Mouse (Mus musculus) kidney, adult 2 months (tissue): ENCODE measurements around the gene Pkp4. TPM values are rescaled to one million over a fixed set of nuclear protein-coding genes. Genes with fewer than 3 reads are reported as not detected.
A peak's percentile ranks its signal among the peaks of the same experiment; 100 is the strongest.

Source experiments
- DNase-seq: peaks from one replicate; pipeline ENCODE4 v3.0.0; 2021
- H3K27ac ChIP-seq: fragments of 200-500 bp; 2 replicates; pipeline ENCODE4 v1.5.1; 2012; ENCODE audit warnings: low read depth, low read length, control low read depth, inconsistent platforms; ENCODE audit not compliant: insufficient read depth
- H3K27me3 ChIP-seq: fragments of 200-500 bp; replicated peaks from 2 replicates; pipeline ENCODE4 v1.6.1; 2012; ENCODE audit warnings: mild to moderate bottlenecking, moderate library complexity, low read length, inconsistent platforms; ENCODE audit not compliant: control insufficient read depth, insufficient read depth
- H3K36me3 ChIP-seq: fragments of 200-500 bp; 2 replicates; pipeline ENCODE4 v1.6.1; 2012; ENCODE audit warnings: mild to moderate bottlenecking, moderate library complexity, low read length, inconsistent platforms; ENCODE audit not compliant: control insufficient read depth, insufficient read depth
- H3K4me1 ChIP-seq: fragments of 200-500 bp; 2 replicates; pipeline ENCODE4 v1.6.1; 2011; ENCODE audit warnings: low read length; ENCODE audit not compliant: control insufficient read depth, insufficient read depth
- H3K4me3 ChIP-seq: fragments of 200-500 bp; 2 replicates; pipeline ENCODE4 v1.5.1; 2011; ENCODE audit warnings: mild to moderate bottlenecking, low read depth, low read length, control low read depth; ENCODE audit not compliant: insufficient read depth
- CTCF ChIP-seq: fragments of 200-500 bp; conservative IDR thresholded peaks from 2 replicates; pipeline ENCODE4 v1.5.1; 2011; ENCODE audit warnings: low read depth, mild to moderate bottlenecking, control low read depth, low read length, moderate library complexity, mixed read lengths; ENCODE audit not compliant: insufficient read depth, insufficient read length
- POLR2A ChIP-seq: fragments of 200-500 bp; IDR thresholded peaks from one replicate; pipeline ENCODE4 v1.6.1; 2011; ENCODE audit warnings: low read depth, low read length, control low read depth
- WGBS: fragments of 180-500 bp; shearing (Covaris S2); methylation state at CpG from one replicate; pipeline ENCODE4 v1.1.7; 2018; 5-methylcytosine and 5-hydroxymethylcytosine counted together
- polyA plus RNA-seq: library from polyadenylated mRNA; depleted of rRNA; stranded (reverse); fragments of >200 nt; gene quantifications from 2 replicates; pipeline ENCODE4 v1.2.3, GENCODE M21; 2012

Gene Pkp4
- polyA plus RNA-seq, 1 experiment: 211 TPM

DNA sequence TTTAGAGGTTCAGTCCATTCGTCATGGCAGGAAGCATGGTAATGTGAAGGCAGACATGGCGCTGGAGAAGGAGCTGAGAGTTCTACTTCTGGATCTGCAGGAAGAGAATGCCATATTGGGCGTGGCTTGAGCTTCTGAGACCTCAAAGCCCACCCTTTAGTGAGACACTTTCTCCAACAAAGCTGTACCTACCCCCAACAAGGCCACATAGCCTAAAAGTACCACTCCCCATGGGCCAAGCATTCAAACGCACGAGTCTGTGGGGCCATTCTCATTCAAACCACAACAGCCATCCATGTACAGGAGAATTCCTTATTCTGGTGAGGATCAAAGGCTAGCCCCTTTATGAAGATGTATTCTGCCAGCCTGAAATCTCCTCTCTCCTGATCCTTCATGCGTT, 57.3 kb downstream of the Pkp4 start:
- TF ChIP-seq CTCF (no peak), POLR2A (no peak)
- no peak overlapping the region for H3K4me3 ChIP-seq
- no peak for DNase-seq
- 99% methylated on average over 6 of the region's 6 CpGs for WGBS
- H3K27me3 ChIP-seq: no peaks in the 10 kb centered on the region
- H3K27ac ChIP-seq: no peak overlapping the region
- H3K4me1 ChIP-seq: peaks cover 11% of the 10 kb centered on the region; the same call in 1 of the 2 replicates
- no peaks in the 10 kb centered on the region for H3K36me3 ChIP-seq

DNA sequence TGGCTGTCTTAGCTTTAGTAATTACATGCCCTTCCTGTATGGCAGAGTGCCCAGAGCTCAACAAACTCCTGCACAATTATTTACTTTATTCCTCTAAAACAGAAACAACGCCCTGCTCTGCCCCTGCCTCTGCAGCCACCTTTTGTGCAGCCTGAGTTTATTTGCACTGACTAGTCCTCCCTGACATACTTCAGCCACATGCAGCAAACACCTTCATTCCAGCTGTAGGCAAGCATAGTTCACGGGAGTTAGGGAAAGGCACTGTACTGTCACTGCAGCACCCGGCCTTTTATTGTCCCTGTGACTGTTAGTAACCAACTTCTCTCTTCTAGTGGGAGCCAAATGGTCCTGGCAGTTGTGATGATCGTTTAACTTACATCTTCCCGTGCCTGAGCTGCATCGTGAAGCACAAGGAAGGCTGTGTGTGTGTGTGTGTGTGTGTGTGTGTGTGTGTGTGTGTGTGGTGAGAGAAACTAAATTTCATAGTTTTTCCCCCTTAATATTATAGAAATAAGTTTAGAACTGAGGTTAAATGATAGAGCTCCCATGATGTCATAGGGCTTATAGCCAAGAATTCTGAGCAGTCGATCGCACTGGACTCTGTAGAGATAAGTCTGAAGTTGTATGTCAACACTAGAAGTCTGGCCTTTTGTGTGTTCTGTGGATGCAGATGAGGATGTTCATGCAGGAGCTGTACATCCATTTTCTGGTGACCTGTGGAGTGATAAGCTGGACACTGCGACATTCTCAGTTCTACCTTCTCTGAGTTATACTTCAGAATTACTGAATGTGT, 59.5 kb downstream of the Pkp4 start:
- no peaks in the 10 kb centered on the region for H3K36me3 ChIP-seq
- H3K4me3 ChIP-seq: no peak overlapping the region
- TF ChIP-seq CTCF: no peak
- no peak for TF ChIP-seq POLR2A
- peak overlapping the region; percentile 13; the same call in 1 of the 2 replicates for H3K27ac ChIP-seq
- no peaks in the 10 kb centered on the region for H3K27me3 ChIP-seq
- DNase-seq: peak; percentile 67
- 19% methylated on average over 9 of the region's 9 CpGs for WGBS
- peaks cover 8% of the 10 kb centered on the region; the same call in 1 of the 2 replicates for H3K4me1 ChIP-seq

GRCm38 (mm10) chr2:59226383-59226782, 65.7 kb downstream of the Pkp4 start:
- H3K27ac ChIP-seq: no peak overlapping the region
- H3K4me3 ChIP-seq: no peak overlapping the region
- no peak for TF ChIP-seq CTCF
- TF ChIP-seq POLR2A: no peak
- no peak for DNase-seq
- no peaks in the 10 kb centered on the region for H3K27me3 ChIP-seq
- no peaks in the 10 kb centered on the region for H3K36me3 ChIP-seq
- WGBS: 68% methylated on average over 4 of the region's 4 CpGs
- H3K4me1 ChIP-seq: peaks cover 14% of the 10 kb centered on the region; the same call in 1 of the 2 replicates

GRCm38 (mm10) chr2:59227011-59227410, 66.4 kb downstream of the Pkp4 start:
- Histone ChIP-seq H3K27ac (no peak overlapping the region), H3K27me3 (no peaks in the 10 kb centered on the region), H3K4me3 (no peak overlapping the region), H3K4me1 (peaks cover 14% of the 10 kb centered on the region; the same call in 1 of the 2 replicates), H3K36me3 (no peaks in the 10 kb centered on the region)
- DNase-seq: no peak
- TF ChIP-seq POLR2A (no peak), CTCF (no peak)
- 91% methylated on average over 3 of the region's 3 CpGs for WGBS

GRCm38 (mm10) chr2:59227508-59228263, 67.0 kb downstream of the Pkp4 start:
- H3K27me3 ChIP-seq: no peaks in the 10 kb centered on the region
- 77% methylated on average over 8 of the region's 8 CpGs for WGBS
- TF ChIP-seq CTCF: no peak
- TF ChIP-seq POLR2A: no peak
- H3K4me1 ChIP-seq: peaks cover 14% of the 10 kb centered on the region; the same call in 1 of the 2 replicates
- DNase-seq: peak; percentile 54
- H3K27ac ChIP-seq: no peak overlapping the region
- no peaks in the 10 kb centered on the region for H3K36me3 ChIP-seq
- no peak overlapping the region for H3K4me3 ChIP-seq

DNA sequence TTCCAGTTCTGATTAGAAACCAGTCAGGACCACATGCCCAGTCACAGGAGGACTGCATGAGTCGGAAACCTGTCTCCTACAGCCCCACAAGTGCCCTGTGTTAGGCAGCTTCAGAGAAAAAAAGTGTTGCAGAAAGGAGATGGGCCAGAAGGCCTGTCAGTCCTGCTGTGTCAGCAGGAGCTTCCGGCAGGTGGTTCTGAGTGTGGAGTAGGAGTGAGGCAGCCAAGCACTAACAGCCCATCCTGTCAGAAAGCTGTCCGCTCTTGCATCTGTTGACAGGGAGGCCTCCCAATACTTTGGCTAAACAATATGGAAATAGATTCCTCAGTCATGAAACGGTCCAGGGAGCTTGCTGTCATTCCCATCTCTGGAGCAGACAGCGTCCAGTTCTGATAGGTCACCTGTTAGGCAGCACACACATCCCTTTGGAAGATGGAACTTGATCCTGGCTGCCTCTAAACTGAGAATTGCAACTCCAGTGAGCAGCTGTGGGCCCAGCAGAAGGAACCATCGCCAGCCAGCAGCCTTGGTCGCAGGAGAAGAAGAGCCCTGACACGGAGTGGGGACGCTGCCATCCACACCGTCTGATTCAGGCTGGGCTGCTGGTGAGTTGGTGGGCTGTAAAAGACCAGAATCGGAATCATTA, 68.7 kb downstream of the Pkp4 start:
- no peaks in the 10 kb centered on the region for H3K27me3 ChIP-seq
- H3K4me3 ChIP-seq: no peak overlapping the region
- H3K4me1 ChIP-seq: peaks cover 19% of the 10 kb centered on the region; the same call in 1 of the 2 replicates
- TF ChIP-seq CTCF (no peak), POLR2A (no peak)
- H3K27ac ChIP-seq: no peak overlapping the region
- no peak for DNase-seq
- 65% methylated on average over 11 of the region's 11 CpGs for WGBS
- no peaks in the 10 kb centered on the region for H3K36me3 ChIP-seq

GRCm38 (mm10) chr2:59230656-59231055, 70.0 kb downstream of the Pkp4 start:
- Histone ChIP-seq H3K27ac (no peak overlapping the region), H3K4me3 (no peak overlapping the region), H3K36me3 (no peaks in the 10 kb centered on the region), H3K4me1 (peaks cover 25% of the 10 kb centered on the region; the same call in 1 of the 2 replicates), H3K27me3 (no peaks in the 10 kb centered on the region)
- peak; percentile 80 for DNase-seq
- TF ChIP-seq POLR2A: no peak
- no peak for TF ChIP-seq CTCF
- 36% methylated on average over 9 of the region's 9 CpGs for WGBS
